Mouse (Mus musculus): ENCODE results near the gene Vmn1r237. TPM values are rescaled to one million over a fixed set of nuclear protein-coding genes. Genes with fewer than 3 reads are reported as not detected.

Gene Vmn1r237
- not detected for polyA plus RNA-seq (2015; fragmentation: Illumina TruSeq; extraction: RNeasy Lipid Tissue Mini Kit (QIAGEN cat#74804); ENCODE audit: insufficient read depth, low replicate concordance)

DNA sequence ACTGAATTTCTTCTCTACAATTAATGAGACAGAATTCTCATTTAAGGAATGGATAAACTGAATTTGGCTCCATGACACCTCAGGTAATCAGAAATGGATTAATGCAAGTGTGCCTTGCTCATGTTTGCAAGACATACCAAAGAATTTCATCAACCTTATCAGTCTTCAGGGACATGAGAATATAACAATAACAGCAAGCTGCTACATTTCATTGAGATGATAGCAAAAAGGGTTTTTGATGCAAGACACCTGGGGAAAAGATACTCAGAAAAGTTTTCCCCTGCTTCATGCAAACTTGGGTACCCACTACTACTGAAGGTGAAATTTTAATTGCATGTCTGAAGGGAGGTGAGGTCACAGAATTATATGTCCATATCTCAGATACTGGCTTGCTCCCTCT is at the start of gene Vmn1r237:
Vmn1r237 (plus strand) TSS at position 301 of the 400 bp plus-strand sequence.

DNA sequence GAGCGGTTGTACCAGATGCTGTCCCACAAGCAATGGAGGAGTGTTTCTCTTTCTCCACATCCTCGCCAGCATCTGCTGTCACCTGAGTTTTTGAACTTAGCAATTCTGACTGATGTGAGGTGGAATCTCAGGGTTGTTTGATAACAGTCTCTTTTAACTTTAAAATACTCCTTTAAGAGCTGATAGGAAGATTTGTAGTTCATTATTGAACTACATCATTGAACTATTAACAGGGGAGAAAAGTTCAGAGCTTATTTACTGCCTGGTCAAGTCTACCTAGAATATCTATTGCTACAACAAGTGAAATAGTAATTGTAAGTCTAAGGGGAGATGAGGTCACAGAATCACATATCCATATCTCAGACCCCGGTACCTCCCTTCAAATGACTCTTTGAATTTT is 29.0 kb upstream of the Vmn1r237 start, which contains the start of gene Vmn1r236:
Vmn1r236 (plus strand) TSS at position 301 of the 400 bp plus-strand sequence.

Other genes with a start within 250 kb of the Vmn1r237 start
- not detected for gene Vmn1r234, start 85.8 kb upstream of the Vmn1r237 start, polyA plus RNA-seq (2015; fragmentation: Illumina TruSeq; extraction: RNeasy Lipid Tissue Mini Kit (QIAGEN cat#74804); ENCODE audit: insufficient read depth, low replicate concordance)
- gene Vmn1r235, start 55.5 kb upstream of the Vmn1r237 start, polyA plus RNA-seq (2015; fragmentation: Illumina TruSeq; extraction: RNeasy Lipid Tissue Mini Kit (QIAGEN cat#74804); ENCODE audit: insufficient read depth, low replicate concordance): not detected
- not detected for gene Vmn1r236, start 28.9 kb upstream of the Vmn1r237 start, polyA plus RNA-seq (2015; fragmentation: Illumina TruSeq; extraction: RNeasy Lipid Tissue Mini Kit (QIAGEN cat#74804); ENCODE audit: insufficient read depth, low replicate concordance)
- 15.6 TPM for gene Zfp677, start 71.9 kb downstream of the Vmn1r237 start, polyA plus RNA-seq (2015; fragmentation: Illumina TruSeq; extraction: RNeasy Lipid Tissue Mini Kit (QIAGEN cat#74804); ENCODE audit: insufficient read depth, low replicate concordance)
- 13.0 TPM for gene Zfp54, start 111.4 kb downstream of the Vmn1r237 start, polyA plus RNA-seq (2015; fragmentation: Illumina TruSeq; extraction: RNeasy Lipid Tissue Mini Kit (QIAGEN cat#74804); ENCODE audit: insufficient read depth, low replicate concordance)
- 27.8 TPM for gene Zfp51, start 138.5 kb downstream of the Vmn1r237 start, polyA plus RNA-seq (2015; fragmentation: Illumina TruSeq; extraction: RNeasy Lipid Tissue Mini Kit (QIAGEN cat#74804); ENCODE audit: insufficient read depth, low replicate concordance)
- gene Zfp53, start 177.1 kb downstream of the Vmn1r237 start, polyA plus RNA-seq (2015; fragmentation: Illumina TruSeq; extraction: RNeasy Lipid Tissue Mini Kit (QIAGEN cat#74804); ENCODE audit: insufficient read depth, low replicate concordance): 43.2 TPM
- 27.4 TPM for gene Zfp52, start 223.7 kb downstream of the Vmn1r237 start, polyA plus RNA-seq (2015; fragmentation: Illumina TruSeq; extraction: RNeasy Lipid Tissue Mini Kit (QIAGEN cat#74804); ENCODE audit: insufficient read depth, low replicate concordance)

All from spleen, adult 10 weeks (tissue).